Mouse (Mus musculus) gastrocnemius, postnatal 14 days (tissue): ENCODE results near the gene Gmip. TPM values are rescaled to one million over a fixed set of nuclear protein-coding genes. Genes with fewer than 3 reads are reported as not detected.

Source experiments
- DNase-seq: peaks from one replicate; pipeline ENCODE4 v3.0.0; 2021; ENCODE audit warnings: mixed read lengths
- intact Hi-C: fragments of 180-260 bp; cut with DNase I; formaldehyde crosslinking; loops from one replicate; pipeline ENCODE4 v1.15.1; 2025; ENCODE audit warnings: low total_unique reads
- long read RNA-seq, 2 experiments: library from polyadenylated mRNA; stranded (forward); transcript quantifications; one replicate each; pipeline ENCODE4 v2.0.0; 2021
- total RNA-seq, 2 experiments: library from RNA; stranded (reverse); gene quantifications; 2 replicates each; pipeline ENCODE4 v1.2.3; 2021

Gene Gmip
- 1 to 10 TPM; 2.7 to 3.4 TPM for total RNA-seq
- long read RNA-seq, experiment 1, partial matches to known transcripts = 0 of 3 reads
- long read RNA-seq, experiment 1, other reads (novel, unspliced or antisense) = 2 of 3 reads
- long read RNA-seq, experiment 2, partial matches to known transcripts = 0 of 2 reads
- long read RNA-seq, experiment 2, other reads (novel, unspliced or antisense) = 1 of 2 reads

GRCm38 (mm10) chr8:69808094-69808863 lies at the start of gene Gmip:
TSS of gene Gmip (plus strand) at chr8:69808679.
- intact Hi-C loops = no loop called here
- DNase-seq = peak; percentile 80

GRCm38 (mm10) chr8:69761814-69762445 lies 46.5 kb upstream of the Gmip start:
- DNase-seq = no peak
- intact Hi-C loops = no loop called here

- no peak for DNase-seq
- intact Hi-C loops = no loop called here
Observed at GRCm38 (mm10) chr8:69771221-69771620, 37.3 kb upstream of the Gmip start.

DNA sequence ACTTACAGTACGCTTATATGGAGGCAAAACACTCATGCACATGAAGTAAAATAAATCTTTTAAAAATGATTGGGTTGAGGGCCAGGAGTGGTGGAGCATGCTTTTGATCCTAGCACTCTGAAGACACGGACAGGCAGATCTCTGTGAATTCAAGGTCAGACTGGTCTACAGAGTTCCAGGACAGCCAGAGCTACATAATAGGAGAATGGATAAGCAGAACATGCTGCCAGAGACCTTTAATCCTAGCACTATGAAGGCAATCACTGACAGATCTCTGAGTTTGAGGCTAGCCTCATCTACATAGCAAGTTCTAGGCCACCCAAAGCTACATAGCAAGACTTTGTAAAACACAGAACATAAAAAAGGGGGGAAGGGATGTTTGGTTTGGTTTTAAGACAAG lies 36.4 kb upstream of the Gmip start:
- intact Hi-C loops = no loop called here
- DNase-seq = no peak

- peak; percentile 87 for DNase-seq
- intact Hi-C loops = no loop called here
Observed at GRCm38 (mm10) chr8:69774503-69775148, 33.9 kb upstream of the Gmip start, which contains the start of gene Gm20422. TSS of gene Gm20422 (minus strand) at chr8:69774886.

- no peak for DNase-seq
- intact Hi-C loops = no loop called here
Observed at GRCm38 (mm10) chr8:69775149-69775534, 33.3 kb upstream of the Gmip start.

DNA sequence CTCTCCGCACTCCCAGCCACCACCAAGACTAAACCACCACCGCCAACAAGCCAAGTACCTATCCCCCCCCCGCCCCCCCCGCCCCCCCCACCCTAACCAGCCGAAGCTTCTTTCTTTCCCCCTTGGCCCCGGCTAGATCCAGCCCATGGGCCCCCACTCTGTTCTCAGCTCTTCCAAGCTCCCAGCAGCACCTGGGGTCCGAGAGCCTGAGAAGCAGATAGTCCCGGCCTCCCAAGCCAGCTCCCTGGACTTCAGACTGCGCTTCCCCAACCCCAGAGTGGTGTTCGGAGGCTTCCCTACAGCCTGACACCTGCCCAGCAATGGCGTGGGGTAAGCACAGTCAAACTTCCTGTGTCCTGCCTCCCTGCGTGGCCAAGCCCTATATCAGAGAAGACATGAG lies 31.4 kb upstream of the Gmip start:
- no peak for DNase-seq
- intact Hi-C loops = no loop called here

GRCm38 (mm10) chr8:69789105-69789504 lies 19.4 kb upstream of the Gmip start:
- intact Hi-C loops = no loop called here
- no peak for DNase-seq

- intact Hi-C loops = no loop called here
Observed at GRCm38 (mm10) chr8:69789731-69790130, 18.7 kb upstream of the Gmip start.

GRCm38 (mm10) chr8:69790364-69790763 lies 18.1 kb upstream of the Gmip start:
- no peak for DNase-seq
- intact Hi-C loops = no loop called here

More at GRCm38 (mm10) chr8:69789731-69790130, 18.7 kb upstream of the Gmip start:
- DNase-seq = no peak

- DNase-seq = peak; percentile 87
- intact Hi-C loops = no loop called here
Observed at GRCm38 (mm10) chr8:69790773-69791367, 17.6 kb upstream of the Gmip start, which contains the start of the genes Atp13a1 and Zfp866. TSS of gene Atp13a1 (plus strand) at chr8:69791163. TSS of gene Zfp866 (minus strand) at chr8:69791178.

- intact Hi-C loops = no loop called here
- peak; percentile 19 for DNase-seq
Observed at GRCm38 (mm10) chr8:69791415-69792068, 16.9 kb upstream of the Gmip start.

DNA sequence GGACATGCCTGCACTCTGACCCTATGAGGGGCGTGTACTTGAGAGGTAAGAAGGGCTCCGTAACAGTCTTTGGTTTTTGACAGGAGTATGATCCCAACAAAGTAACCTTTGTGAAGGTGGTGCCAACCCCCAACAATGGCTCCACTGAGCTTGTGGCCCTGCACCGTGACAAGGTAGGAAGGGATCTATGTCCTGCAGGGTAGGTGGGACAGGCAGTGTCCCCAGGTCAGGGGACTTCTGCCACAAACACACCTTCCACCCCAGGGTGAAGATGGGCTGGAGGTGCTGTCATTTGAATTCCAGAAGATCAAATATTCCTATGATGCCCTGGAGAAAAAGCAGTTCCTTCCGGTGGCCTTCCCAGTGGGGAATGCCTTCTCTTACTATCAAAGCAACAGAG lies 14.8 kb upstream of the Gmip start:
- no peak for DNase-seq
- intact Hi-C loops = no loop called here

- intact Hi-C loops = no loop called here
- no peak for DNase-seq
Observed at GRCm38 (mm10) chr8:69794096-69794495, 14.4 kb upstream of the Gmip start.

DNA sequence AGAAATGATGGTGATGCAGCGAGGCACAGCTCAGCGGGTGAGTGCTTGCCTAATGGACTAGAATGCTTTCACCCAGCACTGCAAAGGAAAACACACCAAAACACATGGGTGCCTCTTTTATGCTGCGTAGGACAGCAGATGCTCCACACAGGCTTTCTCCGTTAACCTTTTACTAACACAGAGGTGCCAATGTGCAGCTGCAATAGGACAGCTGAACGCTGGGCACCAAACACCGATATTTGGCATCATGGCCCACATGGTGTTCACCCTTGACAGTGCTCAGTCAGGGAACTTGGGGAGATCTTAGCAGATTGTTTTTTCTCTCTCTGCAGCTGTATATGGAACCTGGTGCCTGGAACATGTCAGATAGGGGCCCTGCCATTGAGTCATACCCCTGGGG lies 13.6 kb upstream of the Gmip start:
- intact Hi-C loops = no loop called here
- no peak for DNase-seq

DNA sequence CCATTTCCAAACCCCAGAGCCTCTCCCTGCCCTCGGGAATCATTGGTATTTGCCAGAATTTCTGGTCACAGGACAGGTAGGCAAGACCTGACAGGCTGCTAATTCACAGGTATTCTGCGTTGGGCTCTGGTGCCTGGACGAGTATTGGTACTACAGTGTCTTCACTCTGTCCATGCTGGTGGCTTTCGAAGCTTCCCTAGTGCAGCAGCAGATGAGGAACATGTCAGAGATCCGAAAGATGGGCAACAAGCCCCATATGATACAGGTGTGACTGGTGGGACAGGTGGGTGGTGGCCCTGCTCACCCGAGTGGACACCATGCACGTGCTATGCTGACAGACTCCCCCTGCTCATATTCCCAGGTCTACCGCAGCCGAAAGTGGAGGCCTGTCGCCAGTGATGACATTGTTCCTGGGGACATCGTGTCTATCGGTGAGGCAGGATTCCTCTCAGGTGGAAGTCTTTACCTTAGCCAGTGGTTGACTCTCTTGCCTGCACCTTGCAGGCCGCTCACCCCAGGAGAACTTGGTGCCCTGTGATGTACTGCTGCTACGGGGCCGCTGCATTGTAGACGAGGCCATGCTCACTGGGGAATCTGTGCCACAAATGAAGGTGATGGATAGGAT lies 11.6 kb upstream of the Gmip start:
- DNase-seq = no peak
- intact Hi-C loops = no loop called here

DNA sequence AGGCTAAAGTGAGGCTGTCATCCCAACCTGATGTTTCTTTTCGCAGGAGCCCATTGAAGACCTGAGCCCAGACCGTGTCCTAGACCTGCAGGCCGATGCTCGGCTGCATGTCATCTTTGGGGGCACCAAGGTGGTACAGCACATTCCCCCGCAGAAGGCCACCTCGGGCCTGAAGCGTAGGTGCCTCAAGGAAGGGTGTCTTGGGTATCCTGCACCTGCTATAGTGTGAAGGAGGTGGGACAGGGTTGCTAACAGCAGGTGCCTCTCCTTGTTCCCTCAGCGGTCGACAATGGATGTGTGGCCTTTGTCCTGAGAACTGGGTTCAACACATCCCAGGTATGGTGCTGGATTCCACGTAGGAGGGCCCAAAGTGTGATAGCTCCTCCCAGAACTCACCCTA lies 10.8 kb upstream of the Gmip start:
- DNase-seq = no peak
- intact Hi-C loops = no loop called here

GRCm38 (mm10) chr8:69799261-69799660 lies 9.2 kb upstream of the Gmip start:
- no peak for DNase-seq
- intact Hi-C loops = no loop called here

GRCm38 (mm10) chr8:69799946-69800345 lies 8.5 kb upstream of the Gmip start:
- intact Hi-C loops = no loop called here
- DNase-seq = no peak
